Mouse (Mus musculus) midbrain, embryonic 11.5 days (tissue): Measurements from ENCODE around the gene Rhof. TPM values are rescaled to one million over a fixed set of nuclear protein-coding genes. Genes with fewer than 3 reads are reported as not detected.

Source experiments
- ATAC-seq: fragments of 200-750 bp; cut with Nextera tagmentation; 2 replicates; pipeline ENCODE4 v1.8.0; 2017; ENCODE audit warnings: moderate TSS enrichment, moderate library complexity; ENCODE audit not compliant: low FRiP score
- DNase-seq: peaks from one replicate; pipeline ENCODE4 v3.0.0; 2015; ENCODE audit warnings: low spot score; ENCODE audit errors: missing footprints
- H3K27ac ChIP-seq: fragments of 300-500 bp; sonication (generic); 2 replicates; pipeline ENCODE4 v1.5.1; 2014; ENCODE audit warnings: low read depth, low read length
- H3K27me3 ChIP-seq: fragments of 300-500 bp; sonication (generic); 2 replicates; pipeline ENCODE4 v1.6.1; 2014; ENCODE audit warnings: mild to moderate bottlenecking, low read length, moderate library complexity, mixed read lengths; ENCODE audit not compliant: control insufficient read depth, insufficient read depth
- H3K36me3 ChIP-seq: fragments of 300-500 bp; sonication (generic); 2 replicates; pipeline ENCODE4 v1.6.1; 2014; ENCODE audit warnings: mild to moderate bottlenecking, low read length, moderate library complexity, mixed read lengths; ENCODE audit not compliant: control insufficient read depth, insufficient read depth
- H3K4me1 ChIP-seq: fragments of 300-500 bp; sonication (generic); 2 replicates; pipeline ENCODE4 v1.6.1; 2014; ENCODE audit warnings: low read length; ENCODE audit not compliant: control insufficient read depth, insufficient read depth
- H3K4me2 ChIP-seq: fragments of 300-500 bp; sonication (generic); 2 replicates; pipeline ENCODE4 v1.6.1; 2014; ENCODE audit warnings: mild to moderate bottlenecking, moderate library complexity
- H3K4me3 ChIP-seq: fragments of 300-500 bp; sonication (generic); 2 replicates; pipeline ENCODE4 v1.5.1; 2014; ENCODE audit warnings: low read depth, low read length
- H3K9ac ChIP-seq: fragments of 300-500 bp; sonication (generic); 2 replicates; pipeline ENCODE4 v1.6.1; 2014; ENCODE audit warnings: low read length
- H3K9me3 ChIP-seq: fragments of 300-500 bp; sonication (generic); 2 replicates; pipeline ENCODE4 v1.6.1; 2016; ENCODE audit warnings: low read length; ENCODE audit not compliant: control insufficient read depth
- WGBS: fragments of 180-500 bp; shearing (Covaris S2); extraction: QIAGEN DNeasy Blood & Tissue Kit; methylation state at CpG from one replicate; pipeline ENCODE4 v1.1.7; 2014; 5-methylcytosine and 5-hydroxymethylcytosine counted together
- polyA plus RNA-seq: library from polyadenylated mRNA; unstranded; fragments of >200 nt; fragmentation: Nextera tagmentation; extraction: Ambion mirVana; gene quantifications from 2 replicates; pipeline ENCODE4 v1.2.1, GENCODE M21; 2014

The Rhof gene
- polyA plus RNA-seq, 1 experiment from 2014 or later, result 1.6 TPM

DNA sequence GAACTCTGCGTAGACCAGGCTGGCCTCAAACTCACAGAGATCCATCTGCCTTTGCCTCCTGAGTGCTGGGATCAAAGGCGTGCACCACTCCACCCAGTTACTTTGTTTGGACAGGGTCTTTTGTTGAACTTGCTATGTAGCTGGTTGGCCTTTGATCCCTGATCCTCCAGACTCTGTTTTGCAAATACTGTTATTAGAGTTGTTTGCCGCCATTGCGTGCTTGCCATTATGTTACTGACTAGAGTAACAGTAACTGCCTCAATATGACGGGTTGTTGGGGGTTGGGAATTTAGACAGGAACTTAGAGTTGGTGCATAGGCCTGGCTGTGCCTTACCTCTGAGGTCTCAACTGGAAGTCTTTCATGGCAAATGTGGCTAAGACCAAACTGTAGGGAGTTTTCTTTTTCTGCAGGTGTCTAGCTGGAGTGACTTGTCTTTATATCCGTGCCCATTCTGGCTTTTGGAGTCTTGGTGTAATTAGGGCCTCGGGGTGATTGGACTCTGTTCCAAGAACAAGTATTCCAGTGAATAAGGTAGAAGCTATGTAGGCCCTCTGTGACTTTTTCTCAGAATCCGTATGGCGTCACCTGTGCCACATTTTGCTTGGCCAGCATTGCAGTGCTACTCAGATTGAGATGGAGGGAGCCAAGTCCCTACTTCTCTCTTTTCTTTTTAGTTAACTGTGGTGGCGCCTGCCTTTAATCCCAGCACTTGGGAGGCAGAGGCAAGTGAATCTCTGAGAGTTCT, 41.8 kb downstream of the Rhof start:
- Histone ChIP-seq H3K4me1 (no peaks in the 10 kb centered on the region), H3K9ac (no peak overlapping the region), H3K9me3 (no peaks in the 10 kb centered on the region), H3K4me3 (no peak overlapping the region), H3K4me2 (no peak overlapping the region), H3K27ac (no peak overlapping the region), H3K27me3 (no peaks in the 10 kb centered on the region), H3K36me3 (no peaks in the 10 kb centered on the region)
- no peak for ATAC-seq
- WGBS, result 81% methylated on average over 10 of the region's 10 CpGs
- peak; percentile 69 for DNase-seq

DNA sequence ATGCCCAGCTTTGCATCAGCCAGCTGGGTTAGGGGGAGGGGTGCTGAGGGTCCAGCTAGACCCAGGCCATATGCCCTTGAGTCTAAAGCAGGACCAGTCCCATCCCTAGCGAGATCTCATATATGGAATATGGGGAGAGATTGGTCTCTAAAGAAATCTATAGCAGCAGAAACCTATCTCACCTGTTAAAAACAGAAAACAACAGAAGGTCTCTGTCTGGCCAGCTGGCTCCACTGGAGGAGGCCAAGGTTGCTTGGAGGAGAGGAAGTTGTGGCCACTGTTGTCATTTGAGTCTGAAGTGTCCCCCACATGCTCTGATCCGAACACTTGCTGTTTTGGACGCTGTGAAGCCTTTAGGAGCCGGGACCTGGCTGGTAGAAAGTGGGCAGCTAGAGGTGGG, 43.7 kb downstream of the Rhof start:
- no peak overlapping the region for H3K4me3 ChIP-seq
- WGBS, result 95% methylated on average over 4 of the region's 4 CpGs
- ATAC-seq, result no peak

DNA sequence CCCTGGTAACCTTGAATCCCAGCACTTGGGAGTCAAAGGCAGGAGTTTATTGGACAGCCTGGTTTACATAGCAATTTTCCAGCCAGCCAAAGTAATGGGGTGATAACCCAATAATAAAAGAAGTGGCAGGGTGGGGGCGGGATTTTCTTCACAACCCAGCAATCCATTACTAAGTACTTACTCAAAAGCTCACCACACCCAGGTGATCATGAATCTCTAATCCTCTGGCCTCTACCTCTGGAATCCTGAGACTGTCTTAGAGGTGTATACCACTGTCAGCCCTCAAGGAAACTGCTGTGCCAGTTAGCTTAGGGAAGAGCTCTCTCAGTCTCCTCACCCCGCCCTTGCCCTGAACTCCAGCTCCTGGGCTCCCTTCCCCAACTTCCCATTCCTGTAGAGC, 46.0 kb downstream of the Rhof start:
- no peak overlapping the region for H3K4me2 ChIP-seq
- H3K4me3 ChIP-seq, result no peak overlapping the region
- H3K27ac ChIP-seq, result no peak overlapping the region
- H3K36me3 ChIP-seq, result no peaks in the 10 kb centered on the region
- DNase-seq, result no peak
- H3K9ac ChIP-seq, result no peak overlapping the region
- no peaks in the 10 kb centered on the region for H3K27me3 ChIP-seq
- 78% methylated on average over 2 of the region's 2 CpGs for WGBS
- no peaks in the 10 kb centered on the region for H3K9me3 ChIP-seq
- no peaks in the 10 kb centered on the region for H3K4me1 ChIP-seq
- no peak for ATAC-seq

More for the DNA sequence above, 43.7 kb downstream of the Rhof start:
- Histone ChIP-seq H3K27ac (no peak overlapping the region), H3K9me3 (no peaks in the 10 kb centered on the region), H3K36me3 (no peaks in the 10 kb centered on the region), H3K9ac (no peak overlapping the region), H3K4me1 (no peaks in the 10 kb centered on the region), H3K4me2 (no peak overlapping the region), H3K27me3 (no peaks in the 10 kb centered on the region)
- no peak for DNase-seq

DNA sequence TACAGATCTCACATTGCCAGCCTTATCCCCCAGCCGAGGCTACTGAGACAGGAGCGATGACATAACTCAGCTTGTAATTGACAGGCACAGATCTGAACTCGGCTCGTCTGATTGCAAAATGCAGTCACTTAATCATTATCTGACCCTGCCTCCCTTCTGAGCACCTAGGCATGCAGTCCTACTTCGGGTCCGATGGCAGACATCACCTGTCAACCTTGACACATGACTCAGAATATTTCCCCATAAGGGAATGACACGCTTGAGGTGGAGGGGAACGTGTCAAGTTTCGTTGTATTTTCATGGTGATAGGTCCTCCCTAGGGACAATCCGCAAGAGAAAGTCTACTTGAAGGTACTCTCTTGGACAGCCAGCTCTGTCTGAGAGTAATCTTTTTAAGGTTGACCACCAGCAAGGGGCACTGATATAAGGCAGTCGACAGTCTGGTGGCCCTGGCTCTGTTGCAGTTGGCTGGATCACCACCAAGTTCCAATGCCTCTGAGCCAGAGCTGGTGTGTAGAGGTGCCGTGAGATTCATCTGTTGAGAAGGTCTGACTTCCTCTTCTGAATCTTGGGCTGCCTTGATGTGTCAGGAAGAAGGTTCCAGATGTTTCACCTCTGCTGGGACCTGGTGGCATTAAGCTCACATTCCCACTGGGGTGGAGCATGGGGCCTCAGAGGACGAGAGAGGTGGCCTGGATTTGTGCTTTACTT, 49.0 kb downstream of the Rhof start:
- Histone ChIP-seq H3K4me2 (no peak overlapping the region), H3K9me3 (peaks cover 2% of the 10 kb centered on the region; the same call in 1 of the 2 replicates)
- 82% methylated on average over 13 of the region's 13 CpGs for WGBS

DNA sequence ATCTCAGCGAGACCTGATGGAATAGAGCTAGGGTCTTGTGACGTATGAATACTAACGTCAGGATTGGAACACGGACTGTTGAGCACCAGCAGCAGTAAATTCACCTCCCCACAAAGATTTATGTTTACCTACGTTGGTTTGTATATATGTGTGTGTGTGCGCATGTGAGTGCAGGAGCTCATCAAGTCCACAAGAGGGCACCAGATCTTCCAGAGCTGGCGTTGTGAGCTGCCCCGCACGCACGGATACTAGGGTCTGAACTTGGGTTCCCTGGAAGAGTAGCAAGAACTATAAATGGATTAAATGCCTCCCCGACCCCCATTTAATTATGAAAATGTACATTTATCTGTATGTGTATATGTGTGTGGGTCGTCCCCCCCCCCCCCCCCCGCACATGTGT, 52.0 kb downstream of the Rhof start:
- Histone ChIP-seq H3K27me3 (no peaks in the 10 kb centered on the region), H3K4me1 (peaks cover 8% of the 10 kb centered on the region), H3K4me3 (no peak overlapping the region), H3K9ac (no peak overlapping the region), H3K4me2 (no peak overlapping the region), H3K27ac (no peak overlapping the region), H3K36me3 (no peaks in the 10 kb centered on the region), H3K9me3 (peaks cover 2% of the 10 kb centered on the region; the same call in 1 of the 2 replicates)
- no peak for ATAC-seq
- DNase-seq, result peak; percentile 77
- 94% methylated on average over 12 of the region's 13 CpGs for WGBS

More for the DNA sequence above, 49.0 kb downstream of the Rhof start:
- Histone ChIP-seq H3K4me3 (no peak overlapping the region), H3K4me1 (no peaks in the 10 kb centered on the region), H3K9ac (no peak overlapping the region), H3K36me3 (no peaks in the 10 kb centered on the region), H3K27me3 (no peaks in the 10 kb centered on the region), H3K27ac (no peak overlapping the region)
- DNase-seq, result peak; percentile 44
- ATAC-seq, result no peak

DNA sequence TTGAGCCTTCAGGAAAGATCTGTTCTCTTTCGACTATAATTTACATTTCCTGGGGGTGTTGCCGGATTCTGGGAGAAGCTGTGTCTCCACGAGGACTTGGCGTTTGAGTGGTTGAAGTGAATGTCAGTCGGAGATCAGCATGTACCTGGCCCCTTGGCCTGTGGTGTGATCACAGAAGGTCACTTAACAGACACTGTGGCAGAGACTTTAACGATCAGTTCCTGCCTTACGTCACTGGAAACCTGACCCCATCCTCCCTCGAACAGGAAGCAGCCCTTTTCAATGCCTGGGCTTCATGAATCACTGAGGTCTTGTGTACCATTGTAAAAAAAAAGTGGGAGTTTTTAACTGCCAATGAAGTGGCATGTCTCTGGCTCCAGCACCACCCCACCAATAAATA, 52.5 kb downstream of the Rhof start:
- 89% methylated on average over 8 of the region's 8 CpGs for WGBS
- Histone ChIP-seq H3K27me3 (no peaks in the 10 kb centered on the region), H3K4me2 (no peak overlapping the region), H3K4me3 (no peak overlapping the region), H3K4me1 (peaks cover 8% of the 10 kb centered on the region), H3K27ac (no peak overlapping the region), H3K9me3 (peaks cover 2% of the 10 kb centered on the region; the same call in 1 of the 2 replicates), H3K36me3 (no peaks in the 10 kb centered on the region), H3K9ac (no peak overlapping the region)
- DNase-seq (peak; percentile 72), ATAC-seq (no peak)

DNA sequence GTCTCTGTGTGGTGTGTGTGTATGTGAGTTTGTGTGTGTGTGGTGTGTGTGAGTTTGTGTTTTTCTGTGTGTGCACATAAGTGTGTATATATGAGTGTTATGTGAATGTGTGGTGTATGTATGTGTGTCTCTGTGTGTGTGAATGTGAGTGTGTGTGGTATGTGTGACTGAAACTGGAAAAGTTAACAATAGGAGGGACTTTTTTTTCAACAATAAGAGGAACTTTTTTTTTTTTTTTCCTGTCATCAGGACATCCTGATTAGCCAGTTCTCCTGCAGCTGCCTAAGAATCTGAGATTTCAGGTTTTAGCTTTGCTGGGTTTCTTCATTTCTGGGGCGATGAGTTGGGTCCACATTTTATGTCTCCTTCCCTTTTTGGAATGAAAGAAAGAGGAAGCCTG, 52.9 kb downstream of the Rhof start:
- 93% methylated on average over 1 of the region's 1 CpGs for WGBS
- H3K9ac ChIP-seq, result no peak overlapping the region
- peaks cover 8% of the 10 kb centered on the region for H3K4me1 ChIP-seq
- DNase-seq, result peak; percentile 10
- H3K36me3 ChIP-seq, result no peaks in the 10 kb centered on the region
- ATAC-seq, result no peak
- no peak overlapping the region for H3K4me2 ChIP-seq
- no peaks in the 10 kb centered on the region for H3K27me3 ChIP-seq
- peaks cover 2% of the 10 kb centered on the region; the same call in 1 of the 2 replicates for H3K9me3 ChIP-seq
- H3K27ac ChIP-seq, result no peak overlapping the region
- H3K4me3 ChIP-seq, result no peak overlapping the region

DNA sequence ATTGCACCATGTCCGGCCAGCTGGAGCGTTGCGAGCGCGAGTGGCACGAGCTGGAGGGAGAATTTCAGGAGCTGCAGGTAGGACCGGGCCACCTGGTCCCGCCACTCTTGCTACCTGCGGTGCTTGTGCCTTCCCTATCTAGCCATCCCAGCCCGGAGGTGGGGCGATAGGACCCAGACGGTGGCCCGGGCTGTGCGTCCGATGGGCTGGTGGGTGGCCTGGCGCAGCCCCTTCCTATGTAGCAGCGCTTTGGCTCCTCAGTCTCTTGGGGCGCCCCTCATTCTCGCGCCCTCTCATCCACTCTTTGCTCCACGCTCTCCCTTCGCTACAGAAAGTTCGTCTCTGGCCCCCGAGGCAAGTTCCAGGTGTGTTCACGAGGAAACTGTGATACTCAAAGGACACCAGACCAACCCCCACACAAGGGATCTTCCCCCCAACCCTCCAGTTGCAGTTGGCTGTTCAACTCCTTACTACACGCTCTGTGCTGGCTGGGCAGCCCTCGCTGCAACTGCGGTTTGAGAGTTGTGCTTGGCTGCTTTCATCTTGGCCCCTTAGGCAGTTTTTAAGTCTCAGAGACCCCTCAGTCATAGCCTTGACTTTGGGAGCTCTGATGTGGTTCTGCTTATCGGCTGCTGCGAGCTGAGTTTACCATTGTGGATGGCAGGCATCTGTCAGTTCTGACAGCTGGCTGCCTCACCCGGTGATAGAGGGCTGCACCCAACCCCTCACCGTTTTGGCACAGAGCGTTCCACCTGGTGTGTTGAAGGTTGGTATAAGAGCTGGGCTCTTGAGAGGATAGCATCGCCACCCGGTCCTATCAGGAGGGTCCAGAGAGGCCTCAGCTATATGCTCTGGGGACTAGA, 55.8 kb downstream of the Rhof start:
- H3K4me3 ChIP-seq, result peak overlapping the region; percentile 59
- DNase-seq (peak; percentile 95), ATAC-seq (peak; percentile 89)
- H3K27ac ChIP-seq, result 0 out of 2 replicates have a peak overlapping the region, but pooled peaks have one; percentile 2
- no peaks in the 10 kb centered on the region for H3K27me3 ChIP-seq
- peaks cover 8% of the 10 kb centered on the region for H3K4me1 ChIP-seq
- peaks cover 2% of the 10 kb centered on the region; the same call in 1 of the 2 replicates for H3K9me3 ChIP-seq
- no peaks in the 10 kb centered on the region for H3K36me3 ChIP-seq
- WGBS, result 6% methylated on average over 35 of the region's 35 CpGs
- peak overlapping the region; percentile 85 for H3K4me2 ChIP-seq
- peak overlapping the region; percentile 60 for H3K9ac ChIP-seq
